Mouse (Mus musculus) cerebellum, adult 2 months (tissue): ENCODE results near the gene Acly. TPM values are rescaled to one million over a fixed set of nuclear protein-coding genes. Genes with fewer than 3 reads are reported as not detected.
A peak's percentile ranks its signal among the peaks of the same experiment; 100 is the strongest.

ENCODE experiments used
- DNase-seq, 2 experiments: peaks; one replicate each; pipeline ENCODE4 v3.0.0; 2021
- H3K27ac ChIP-seq: fragments of 200-500 bp; 2 replicates; pipeline ENCODE4 v1.5.1; 2012; ENCODE audit warnings: low read length, control low read depth, inconsistent platforms; ENCODE audit not compliant: insufficient read depth
- H3K27me3 ChIP-seq: fragments of 200-500 bp; 2 replicates; pipeline ENCODE4 v1.6.1; 2012; ENCODE audit warnings: inconsistent platforms, mild to moderate bottlenecking, low read length, moderate library complexity; ENCODE audit not compliant: control insufficient read depth, insufficient read depth
- H3K4me1 ChIP-seq: fragments of 200-500 bp; 2 replicates; pipeline ENCODE4 v1.6.1; 2011; ENCODE audit warnings: low read length; ENCODE audit not compliant: control insufficient read depth, insufficient read depth
- H3K4me3 ChIP-seq: fragments of 200-500 bp; replicated peaks from 2 replicates; pipeline ENCODE3; 2011; ENCODE audit warnings: mild to moderate bottlenecking, low read depth, low read length, control low read depth; ENCODE audit not compliant: insufficient read depth
- CTCF ChIP-seq: fragments of 200-500 bp; IDR thresholded peaks from 2 replicates; pipeline ENCODE4 v1.5.1; 2011; ENCODE audit warnings: low read depth, mild to moderate bottlenecking, control low read depth, low read length, moderate library complexity, borderline replicate concordance; ENCODE audit not compliant: insufficient read depth
- POLR2A ChIP-seq: fragments of 200-500 bp; IDR thresholded peaks from 2 replicates; pipeline ENCODE4 v1.6.1; 2011; ENCODE audit warnings: low read length, control low read depth, borderline replicate concordance; ENCODE audit not compliant: insufficient read depth
- WGBS: fragments of 180-500 bp; shearing (Covaris S2); methylation state at CpG from one replicate; pipeline ENCODE4 v1.1.7; 2018; 5-methylcytosine and 5-hydroxymethylcytosine counted together
- polyA plus RNA-seq: library from polyadenylated mRNA; depleted of rRNA; stranded (reverse); fragments of >200 nt; gene quantifications from 2 replicates; pipeline ENCODE4 v1.2.3, GENCODE M21; 2012

Acly gene
- polyA plus RNA-seq, 1 experiment: 156 TPM

GRCm38 (mm10) chr11:100516291-100516690, 11.5 kb downstream of the Acly start:
- TF ChIP-seq POLR2A (no peak), CTCF (no peak)
- H3K4me1 ChIP-seq: peaks cover 20% of the 10 kb centered on the region
- H3K4me3 ChIP-seq: no peak overlapping the region
- H3K27me3 ChIP-seq: no peaks in the 10 kb centered on the region
- DNase-seq: no peak
- WGBS: 75% methylated on average over 9 of the region's 9 CpGs
- no peak overlapping the region for H3K27ac ChIP-seq

DNA sequence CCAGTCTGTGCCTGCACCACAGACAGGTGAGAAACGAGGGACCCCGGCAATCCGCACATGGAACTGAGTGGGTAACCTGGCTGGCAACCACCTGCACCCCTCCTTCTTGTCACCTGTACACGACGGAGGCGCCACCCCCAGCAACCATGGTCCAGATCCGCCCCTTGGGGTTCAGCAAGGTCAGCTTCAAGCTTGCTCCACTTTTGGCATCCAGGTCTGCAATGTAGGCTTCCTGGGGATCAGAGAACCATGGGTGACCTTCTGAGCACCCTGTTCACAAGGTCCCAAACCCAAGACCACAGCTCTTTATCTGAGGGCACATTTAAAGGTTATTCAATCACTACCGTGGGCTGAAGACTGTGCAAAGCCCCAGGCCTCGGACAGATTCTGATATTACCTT, 12.0 kb downstream of the Acly start:
- Histone ChIP-seq H3K27me3 (no peaks in the 10 kb centered on the region), H3K27ac (no peak overlapping the region), H3K4me3 (no peak overlapping the region), H3K4me1 (peaks cover 20% of the 10 kb centered on the region)
- 97% methylated on average over 9 of the region's 9 CpGs for WGBS
- no peak for DNase-seq
- TF ChIP-seq CTCF (no peak), POLR2A (no peak)

DNA sequence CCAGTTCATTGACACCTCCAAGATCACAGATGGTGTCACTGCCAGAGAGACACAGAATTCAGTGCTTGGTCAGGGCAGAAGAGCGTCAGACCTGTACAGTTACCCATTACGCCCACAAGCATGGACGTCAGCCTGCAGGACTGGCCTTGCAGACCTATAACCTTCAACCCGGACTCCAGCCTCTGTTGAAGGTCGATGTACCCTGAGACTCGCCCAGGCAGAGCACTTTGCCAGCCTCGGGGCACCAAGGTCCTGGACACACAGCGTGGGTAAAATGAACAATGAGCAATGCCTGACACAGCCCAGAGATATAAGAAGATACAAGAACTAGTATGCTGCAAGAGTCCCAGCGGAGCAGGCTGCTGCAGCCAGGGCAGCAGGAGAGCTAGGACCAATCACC, 12.7 kb downstream of the Acly start:
- Histone ChIP-seq H3K27me3 (no peaks in the 10 kb centered on the region), H3K27ac (no peak overlapping the region), H3K4me3 (no peak overlapping the region), H3K4me1 (peaks cover 20% of the 10 kb centered on the region)
- WGBS: 95% methylated on average over 9 of the region's 9 CpGs
- TF ChIP-seq POLR2A (no peak), CTCF (no peak)
- no peak for DNase-seq

GRCm38 (mm10) chr11:100513716-100514115, 14.1 kb downstream of the Acly start:
- Histone ChIP-seq H3K4me3 (no peak overlapping the region), H3K27ac (no peak overlapping the region), H3K27me3 (no peaks in the 10 kb centered on the region), H3K4me1 (peaks cover 7% of the 10 kb centered on the region)
- DNase-seq: no peak
- WGBS: 94% methylated on average over 10 of the region's 10 CpGs
- no peak for TF ChIP-seq CTCF
- no peak for TF ChIP-seq POLR2A

DNA sequence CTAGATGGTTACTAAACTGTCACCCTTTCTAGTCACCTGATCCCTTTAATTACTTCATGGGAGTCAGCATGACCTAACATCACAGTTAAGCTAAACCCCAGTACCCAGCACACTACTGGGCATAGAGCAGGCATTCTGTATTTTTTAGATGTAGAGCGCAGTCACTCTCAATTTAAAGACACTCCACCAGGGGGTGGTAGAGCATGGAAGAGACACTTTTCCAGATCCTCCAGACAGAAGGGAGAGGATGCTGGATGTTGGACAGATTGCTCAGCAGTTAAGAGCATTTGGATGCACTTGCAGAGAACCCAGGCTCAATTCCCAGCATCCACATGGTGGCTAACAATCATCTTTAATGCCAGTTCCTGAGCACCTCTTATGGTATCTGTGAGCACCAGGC, 15.4 kb downstream of the Acly start:
- TF ChIP-seq POLR2A: no peak
- peak; percentile 40; the same call in 1 of the 2 replicates for TF ChIP-seq CTCF
- no peaks in the 10 kb centered on the region for H3K27me3 ChIP-seq
- DNase-seq: peak in 1 of 2 experiments; percentile 45
- H3K4me1 ChIP-seq: peaks cover 4% of the 10 kb centered on the region; the same call in 1 of the 2 replicates
- WGBS: 93% methylated on average over 1 of the region's 1 CpGs
- no peak overlapping the region for H3K4me3 ChIP-seq
- H3K27ac ChIP-seq: no peak overlapping the region

- H3K27ac ChIP-seq: no peak overlapping the region
- 98% methylated on average over 2 of the region's 2 CpGs for WGBS
- H3K4me3 ChIP-seq: no peak overlapping the region
- H3K4me1 ChIP-seq: no peaks in the 10 kb centered on the region; the same call in 1 of the 2 replicates
- no peaks in the 10 kb centered on the region for H3K27me3 ChIP-seq
- no peak for TF ChIP-seq POLR2A
- TF ChIP-seq CTCF: no peak
- DNase-seq: no peak
Measured at GRCm38 (mm10) chr11:100510556-100510955, 17.2 kb downstream of the Acly start.

DNA sequence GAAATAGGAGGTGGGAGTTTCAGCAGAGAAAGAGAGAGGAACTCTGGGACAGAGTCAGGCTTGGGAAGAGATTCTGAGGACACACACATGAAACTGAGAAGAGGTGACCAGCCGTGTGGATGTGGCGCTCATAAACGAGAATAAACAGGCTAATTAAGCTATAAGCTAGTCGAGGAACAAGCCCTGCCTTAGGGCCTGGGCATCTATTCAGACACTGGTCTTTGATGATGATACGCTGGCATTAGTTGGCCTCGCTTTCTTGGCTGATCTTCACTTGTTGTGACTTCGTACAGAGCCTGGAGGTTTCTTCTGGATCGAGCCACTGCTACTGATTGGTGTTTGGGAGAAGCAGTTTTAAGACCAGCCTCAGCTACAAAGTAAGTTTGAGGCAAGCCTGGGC, 21.8 kb downstream of the Acly start:
- Histone ChIP-seq H3K4me1 (no peaks in the 10 kb centered on the region), H3K27ac (no peak overlapping the region), H3K27me3 (no peaks in the 10 kb centered on the region), H3K4me3 (no peak overlapping the region)
- DNase-seq: no peak
- TF ChIP-seq POLR2A (no peak), CTCF (no peak)
- 96% methylated on average over 8 of the region's 8 CpGs for WGBS

- WGBS: 80% methylated on average over 12 of the region's 12 CpGs
- TF ChIP-seq POLR2A (no peak), CTCF (no peak)
- Histone ChIP-seq H3K4me1 (no peaks in the 10 kb centered on the region), H3K27ac (no peak overlapping the region), H3K4me3 (no peak overlapping the region), H3K27me3 (no peaks in the 10 kb centered on the region)
- no peak for DNase-seq
Measured at GRCm38 (mm10) chr11:100504990-100505660, 22.7 kb downstream of the Acly start.

- 65% methylated on average over 6 of the region's 6 CpGs for WGBS
- no peaks in the 10 kb centered on the region for H3K27me3 ChIP-seq
- DNase-seq: no peak
- H3K4me1 ChIP-seq: no peaks in the 10 kb centered on the region
- no peak overlapping the region for H3K4me3 ChIP-seq
- no peak for TF ChIP-seq POLR2A
- no peak for TF ChIP-seq CTCF
- no peak overlapping the region for H3K27ac ChIP-seq
Measured at GRCm38 (mm10) chr11:100501321-100501720, 26.5 kb downstream of the Acly start.
